Mouse (Mus musculus): ENCODE results near the gene Cib4. TPM values are rescaled to one million over a fixed set of nuclear protein-coding genes. Genes with fewer than 3 reads are reported as not detected.

Gene Cib4
- polyA plus RNA-seq, 2 experiments = not detected

DNA sequence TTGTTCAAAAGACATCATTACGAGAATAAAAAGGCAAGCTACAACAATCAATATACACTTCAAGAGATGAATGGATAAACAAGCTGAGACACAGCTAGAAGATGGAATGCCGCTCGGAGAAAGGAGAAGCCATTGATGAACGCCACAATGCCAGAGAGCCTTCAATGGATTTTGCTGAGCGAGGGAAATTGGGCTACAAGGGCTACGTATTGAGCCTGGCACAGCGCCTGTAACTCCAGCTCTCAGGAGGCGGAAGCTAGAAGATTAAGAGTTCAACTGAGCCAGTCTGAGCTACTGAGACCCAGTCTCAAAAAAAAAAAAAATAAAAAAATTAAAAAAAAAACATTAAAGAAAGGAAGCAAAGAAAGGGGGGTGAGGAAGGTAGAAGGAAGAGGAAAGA, 32.5 kb downstream of the Cib4 start:
- Histone ChIP-seq H3K4me2 (ENCODE audit: low read depth) (no peak overlapping the region), H3K36me3 (replicated peaks; ENCODE audit: control insufficient read depth, insufficient read depth, low read depth) (no peaks in the 10 kb centered on the region), H3K4me1 (replicated peaks; ENCODE audit: control insufficient read depth in 2 of 2, insufficient read depth in 2 of 2, low read length in 1 of 2) (peaks cover 0 to 6% of the 10 kb centered on the region in 2 experiments; a peak in 3 of 4 replicates), H3K9me3 (ENCODE audit: control insufficient read depth, low read length) (no peaks in the 10 kb centered on the region), H3K27ac (no peak overlapping the region), H3K27me3 (ENCODE audit: control insufficient read depth, insufficient read depth, low read length) (no peaks in the 10 kb centered on the region), H3K4me3 (ENCODE audit: insufficient read depth in 1 of 2, low read depth in 2 of 2, low read length in 2 of 2) (no peak overlapping the region), H3K9ac (replicated peaks) (no peak overlapping the region)
- TF ChIP-seq EP300 (IDR thresholded peaks at IDR 0.05; ENCODE audit: low read depth) (no peak), CTCF (IDR thresholded peaks at IDR 0.05; ENCODE audit: low read depth) (no peak)
- WGBS (ENCODE audit: insufficient replicate concordance) = 79% methylated on average over 8 of the region's 8 CpGs
- DNase-seq (ENCODE audit: low read depth in 3 of 3, low spot score in 3 of 3) = no peak
- no peak for ATAC-seq (ENCODE audit: insufficient read depth)

DNA sequence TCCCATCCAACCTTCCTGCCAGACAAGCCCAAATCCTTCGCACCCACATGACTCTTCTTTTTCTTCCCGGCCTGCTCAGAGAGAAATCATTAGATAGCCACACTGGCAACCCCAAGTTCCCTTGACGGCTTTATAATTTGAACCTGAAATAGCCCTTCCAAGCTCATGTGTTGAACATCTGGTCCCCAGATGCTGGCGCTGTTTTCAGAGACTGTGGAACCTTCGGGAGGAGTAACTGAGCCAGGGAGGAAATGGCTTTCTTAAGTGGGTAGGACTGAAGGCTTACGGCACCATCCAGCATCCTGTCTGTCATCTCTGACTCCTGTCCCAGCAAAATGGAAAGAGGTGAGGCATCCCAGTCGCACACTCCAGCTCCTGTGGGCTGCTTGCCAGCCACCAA, 48.3 kb downstream of the Cib4 start:
- Histone ChIP-seq H3K4me2 (ENCODE audit: low read depth) (no peak overlapping the region), H3K9ac (replicated peaks) (no peak overlapping the region), H3K27me3 (ENCODE audit: control insufficient read depth, insufficient read depth, low read length) (no peaks in the 10 kb centered on the region), H3K36me3 (replicated peaks; ENCODE audit: control insufficient read depth, insufficient read depth, low read depth) (no peaks in the 10 kb centered on the region), H3K9me3 (ENCODE audit: control insufficient read depth, low read length) (no peaks in the 10 kb centered on the region), H3K4me1 (replicated peaks; ENCODE audit: control insufficient read depth in 2 of 2, insufficient read depth in 2 of 2, low read length in 1 of 2) (no peaks in the 10 kb centered on the region), H3K27ac (no peak overlapping the region), H3K4me3 (ENCODE audit: insufficient read depth in 1 of 2, low read depth in 2 of 2, low read length in 2 of 2) (no peak overlapping the region)
- WGBS (ENCODE audit: insufficient replicate concordance) = 65% methylated on average over 7 of the region's 7 CpGs
- ATAC-seq (ENCODE audit: insufficient read depth) (no peak), DNase-seq (ENCODE audit: low read depth in 3 of 3, low spot score in 3 of 3) (no peak)
- TF ChIP-seq EP300 (IDR thresholded peaks at IDR 0.05; ENCODE audit: low read depth) (no peak), CTCF (IDR thresholded peaks at IDR 0.05; ENCODE audit: low read depth) (no peak)

DNA sequence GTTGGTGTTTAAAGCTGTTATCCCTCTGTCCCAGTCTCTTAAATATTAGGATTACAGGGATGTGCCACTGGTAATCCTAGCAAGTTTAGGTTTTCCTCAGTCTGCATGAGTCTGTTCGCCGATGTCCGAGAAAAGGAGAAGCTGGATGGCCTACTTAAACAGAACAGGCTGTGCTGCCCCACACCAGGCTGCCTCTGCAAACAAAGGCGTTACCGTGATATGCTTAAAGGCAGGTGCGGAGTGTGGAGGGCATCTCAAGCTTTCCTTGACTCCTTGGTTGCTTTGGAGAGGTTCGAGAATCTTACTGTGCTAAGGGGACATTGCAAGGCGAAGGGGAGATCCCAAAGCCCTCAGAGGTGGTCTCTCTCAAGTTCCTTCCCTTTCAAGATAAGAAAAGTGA, 48.8 kb downstream of the Cib4 start:
- Histone ChIP-seq H3K36me3 (replicated peaks; ENCODE audit: control insufficient read depth, insufficient read depth, low read depth) (no peaks in the 10 kb centered on the region), H3K9ac (replicated peaks) (no peak overlapping the region), H3K9me3 (ENCODE audit: control insufficient read depth, low read length) (no peaks in the 10 kb centered on the region), H3K27ac (no peak overlapping the region), H3K27me3 (ENCODE audit: control insufficient read depth, insufficient read depth, low read length) (no peaks in the 10 kb centered on the region), H3K4me2 (ENCODE audit: low read depth) (no peak overlapping the region), H3K4me3 (ENCODE audit: insufficient read depth in 1 of 2, low read depth in 2 of 2, low read length in 2 of 2) (no peak overlapping the region), H3K4me1 (replicated peaks; ENCODE audit: control insufficient read depth in 2 of 2, insufficient read depth in 2 of 2, low read length in 1 of 2) (no peaks in the 10 kb centered on the region)
- DNase-seq (ENCODE audit: low read depth in 3 of 3, low spot score in 3 of 3) (no peak), ATAC-seq (ENCODE audit: insufficient read depth) (no peak)
- TF ChIP-seq EP300 (IDR thresholded peaks at IDR 0.05; ENCODE audit: low read depth) = no peak
- no peak for TF ChIP-seq CTCF (IDR thresholded peaks at IDR 0.05; ENCODE audit: low read depth)
- WGBS (ENCODE audit: insufficient replicate concordance) = 63% methylated on average over 8 of the region's 8 CpGs

DNA sequence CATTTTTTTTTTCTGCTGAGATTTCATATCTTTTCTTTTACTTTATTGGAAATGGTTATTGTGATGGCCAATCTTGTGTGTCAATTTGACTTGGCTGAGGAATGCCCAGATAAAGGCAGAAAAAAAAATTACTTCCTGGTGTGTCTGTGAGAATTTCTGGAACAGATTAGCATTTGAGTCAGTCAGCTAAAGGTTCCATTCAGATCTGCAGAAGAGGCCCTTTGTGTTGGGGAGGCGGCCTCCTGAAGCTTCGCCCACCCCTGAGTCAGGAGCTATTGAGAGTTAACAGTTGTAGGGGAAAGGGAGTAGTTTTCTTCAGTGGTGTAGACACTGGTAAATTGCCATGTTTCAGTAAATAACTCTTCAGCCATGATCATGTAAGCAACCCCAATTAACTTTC, 50.3 kb downstream of the Cib4 start:
- WGBS (ENCODE audit: insufficient replicate concordance) = 70% methylated on average over 2 of the region's 2 CpGs
- TF ChIP-seq EP300 (IDR thresholded peaks at IDR 0.05; ENCODE audit: low read depth) = no peak
- TF ChIP-seq CTCF (IDR thresholded peaks at IDR 0.05; ENCODE audit: low read depth) = no peak

GRCm38 (mm10) chr5:30494606-30495005, 51.0 kb downstream of the Cib4 start:
- Histone ChIP-seq H3K9me3 (ENCODE audit: control insufficient read depth, low read length) (no peaks in the 10 kb centered on the region), H3K27ac (no peak overlapping the region), H3K9ac (replicated peaks) (no peak overlapping the region), H3K4me1 (replicated peaks; ENCODE audit: control insufficient read depth in 2 of 2, insufficient read depth in 2 of 2, low read length in 1 of 2) (no peaks in the 10 kb centered on the region), H3K36me3 (replicated peaks; ENCODE audit: control insufficient read depth, insufficient read depth, low read depth) (no peaks in the 10 kb centered on the region), H3K27me3 (ENCODE audit: control insufficient read depth, insufficient read depth, low read length) (no peaks in the 10 kb centered on the region), H3K4me2 (ENCODE audit: low read depth) (no peak overlapping the region), H3K4me3 (ENCODE audit: insufficient read depth in 1 of 2, low read depth in 2 of 2, low read length in 2 of 2) (no peak overlapping the region)
- 67% methylated on average over 7 of the region's 7 CpGs for WGBS (ENCODE audit: insufficient replicate concordance)
- DNase-seq (ENCODE audit: low read depth in 3 of 3, low spot score in 3 of 3) (no peak), ATAC-seq (ENCODE audit: insufficient read depth) (no peak)
- TF ChIP-seq CTCF (IDR thresholded peaks at IDR 0.05; ENCODE audit: low read depth) (no peak), EP300 (IDR thresholded peaks at IDR 0.05; ENCODE audit: low read depth) (no peak)

More for the DNA sequence above, 50.3 kb downstream of the Cib4 start:
- Histone ChIP-seq H3K27me3 (ENCODE audit: control insufficient read depth, insufficient read depth, low read length) (no peaks in the 10 kb centered on the region), H3K9ac (replicated peaks) (no peak overlapping the region), H3K4me2 (ENCODE audit: low read depth) (no peak overlapping the region), H3K36me3 (replicated peaks; ENCODE audit: control insufficient read depth, insufficient read depth, low read depth) (no peaks in the 10 kb centered on the region), H3K27ac (no peak overlapping the region), H3K4me1 (replicated peaks; ENCODE audit: control insufficient read depth in 2 of 2, insufficient read depth in 2 of 2, low read length in 1 of 2) (no peaks in the 10 kb centered on the region), H3K4me3 (ENCODE audit: insufficient read depth in 1 of 2, low read depth in 2 of 2, low read length in 2 of 2) (no peak overlapping the region), H3K9me3 (ENCODE audit: control insufficient read depth, low read length) (no peaks in the 10 kb centered on the region)
- no peak for DNase-seq (ENCODE audit: low read depth in 3 of 3, low spot score in 3 of 3)
- ATAC-seq (ENCODE audit: insufficient read depth) = no peak
